Mouse (Mus musculus) WW6 (cell line): Measurements from ENCODE around the gene Gm2115.

Experiments used
- DNase-seq: peaks from one replicate; pipeline ENCODE4 v3.0.0-alpha.2; 2013; ENCODE audit warnings: low read depth, low spot score

The Gm2115 gene

GRCm38 (mm10) chr7:84528796-84529533, at the start of gene Gm2115:
Gene Gm2115 (plus strand): TSS chr7:84528954.
- peak; percentile 26 for DNase-seq

DNA sequence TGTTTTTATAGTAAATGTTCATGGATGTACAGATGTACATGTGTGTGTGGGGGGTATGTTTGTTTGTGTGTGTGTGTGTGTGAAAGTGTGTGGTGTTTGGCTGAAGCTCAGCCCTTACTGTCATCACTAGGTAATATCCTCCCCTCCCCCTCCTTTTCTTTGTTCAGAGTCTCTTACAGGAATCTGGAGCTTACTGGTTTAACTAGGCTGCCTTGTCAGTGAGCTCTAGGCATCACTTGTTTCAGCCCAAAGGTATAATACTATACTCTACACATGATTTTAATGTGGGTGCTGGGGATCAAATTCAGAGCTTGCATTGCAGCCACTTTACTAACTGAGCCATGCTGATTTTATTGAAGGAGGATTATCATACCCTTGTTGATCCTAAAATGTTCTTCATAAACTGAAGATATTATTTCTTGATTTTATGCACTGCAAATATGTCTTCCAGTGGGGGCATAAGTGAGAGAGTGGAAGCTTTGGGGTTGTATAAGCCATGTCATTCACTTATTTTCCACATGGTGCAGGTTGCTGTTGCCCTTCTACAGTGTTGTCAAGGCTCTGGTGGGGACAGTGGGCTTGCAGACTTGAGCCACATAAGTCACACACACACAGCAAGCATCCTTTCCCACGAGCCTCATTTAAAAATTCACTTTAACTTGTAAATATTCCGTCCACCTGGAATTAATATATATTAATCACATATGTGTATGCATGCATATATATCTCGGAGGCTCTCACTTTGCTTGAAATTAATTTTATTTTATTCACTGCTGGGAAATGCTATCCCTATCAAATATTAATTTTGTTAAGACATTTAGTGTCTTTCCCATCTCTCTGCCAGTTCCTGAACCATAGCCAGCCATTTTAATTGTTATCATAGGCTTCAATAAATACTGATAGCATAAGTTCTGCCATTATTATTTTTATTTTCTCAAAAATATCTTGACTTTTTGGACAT, 45.0 kb upstream of the Gm2115 start:
- DNase-seq = no peak

DNA sequence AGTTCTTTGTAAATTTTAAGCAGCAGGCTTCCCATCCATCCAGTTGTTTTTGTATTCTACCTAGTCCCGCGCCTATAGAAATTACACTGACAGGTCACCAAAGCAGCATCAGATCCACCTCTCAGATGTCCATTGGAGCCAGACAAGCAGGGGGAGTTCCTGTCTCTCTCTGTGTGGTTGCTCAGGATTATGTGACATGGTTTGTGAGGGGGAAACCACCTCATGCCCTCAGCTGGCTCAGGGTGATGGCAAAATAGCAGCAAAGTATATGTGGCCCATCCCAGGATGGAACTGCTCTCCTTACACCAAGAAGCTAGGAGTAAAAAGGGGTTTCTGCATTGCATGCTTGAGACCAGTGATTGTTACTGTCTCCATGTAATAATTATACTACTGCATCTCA, 42.3 kb upstream of the Gm2115 start:
- DNase-seq = no peak

DNA sequence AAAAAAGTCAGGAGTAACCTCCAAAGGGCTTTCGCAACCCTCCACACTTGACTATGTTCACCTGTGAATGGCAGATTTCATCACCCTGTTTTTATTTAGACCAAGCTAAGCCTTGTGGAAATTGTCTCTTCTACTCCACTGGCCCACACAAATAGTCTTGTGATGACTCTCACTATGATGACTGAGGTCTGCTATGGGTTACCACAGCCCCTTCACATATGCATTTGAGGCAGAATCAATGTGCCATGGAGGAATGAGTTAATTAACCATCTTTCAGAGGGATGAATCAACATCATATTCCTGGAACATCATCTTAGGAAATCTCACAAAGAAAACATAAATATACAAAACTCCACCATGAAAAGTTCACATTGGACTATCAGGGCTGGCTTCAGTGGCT, 25.6 kb upstream of the Gm2115 start:
- DNase-seq = no peak

GRCm38 (mm10) chr7:84518533-84519198, 10.1 kb upstream of the Gm2115 start:
- DNase-seq = no peak

- no peak for DNase-seq
Observed at GRCm38 (mm10) chr7:84521329-84521728, 7.4 kb upstream of the Gm2115 start.

DNA sequence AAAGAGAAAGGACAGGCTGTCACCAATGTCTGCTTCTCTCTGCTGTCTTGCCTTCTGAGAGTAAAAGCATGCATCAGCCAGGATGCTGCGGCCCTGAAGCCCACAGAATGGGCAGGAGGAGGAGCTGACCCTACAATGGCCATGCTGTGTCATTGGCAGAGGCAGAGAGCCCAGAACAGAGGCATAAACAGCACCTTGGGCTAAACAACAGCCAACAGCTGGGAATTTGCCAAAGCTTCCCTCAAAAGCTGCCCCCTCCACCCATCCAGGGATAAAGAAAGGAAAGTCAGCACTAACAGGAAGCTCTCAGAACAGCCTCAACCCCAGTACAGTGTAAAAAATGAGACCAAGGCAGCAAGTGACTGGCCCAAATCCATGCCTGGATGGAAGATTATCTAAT, 6.3 kb upstream of the Gm2115 start:
- DNase-seq = no peak

DNA sequence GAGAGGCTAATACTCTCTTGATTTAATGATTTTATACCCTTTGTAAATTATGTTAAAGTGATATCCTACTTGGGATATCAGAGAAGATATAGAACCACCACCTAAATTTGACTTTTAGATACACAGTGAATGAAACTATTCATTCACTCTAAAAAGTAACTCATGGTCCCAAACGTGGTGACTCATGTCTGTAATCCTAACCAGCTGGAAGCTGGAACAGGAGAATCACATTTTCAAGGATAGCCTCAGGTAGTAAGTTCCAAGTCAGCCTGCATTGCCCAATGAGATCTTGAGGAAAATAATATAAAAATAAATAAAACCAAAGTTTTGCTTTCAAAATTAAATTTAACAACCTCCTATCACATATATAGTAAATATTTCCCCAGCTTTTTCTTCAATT, 2.6 kb upstream of the Gm2115 start:
- DNase-seq = no peak

GRCm38 (mm10) chr7:84532795-84533194, 4.0 kb downstream of the Gm2115 start:
- no peak for DNase-seq

DNA sequence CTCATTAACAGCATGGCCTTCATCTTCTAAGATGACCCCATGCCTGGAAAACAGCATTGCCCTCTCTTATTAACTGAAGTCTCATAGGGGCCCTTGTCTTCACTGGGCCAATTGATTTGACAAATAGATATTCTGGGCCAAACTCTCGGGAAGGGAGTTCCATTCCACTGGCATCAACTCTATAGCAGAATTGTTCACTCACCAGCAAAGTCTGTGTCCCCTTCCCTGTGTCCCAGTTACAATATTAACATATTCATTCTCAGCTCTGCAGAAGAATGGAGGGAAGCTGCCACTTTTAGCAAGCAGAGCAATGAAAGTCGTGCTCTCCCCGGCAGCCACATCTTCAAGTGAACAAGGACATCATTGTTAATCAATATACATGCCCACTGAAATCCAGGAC, 5.9 kb downstream of the Gm2115 start:
- DNase-seq = no peak

DNA sequence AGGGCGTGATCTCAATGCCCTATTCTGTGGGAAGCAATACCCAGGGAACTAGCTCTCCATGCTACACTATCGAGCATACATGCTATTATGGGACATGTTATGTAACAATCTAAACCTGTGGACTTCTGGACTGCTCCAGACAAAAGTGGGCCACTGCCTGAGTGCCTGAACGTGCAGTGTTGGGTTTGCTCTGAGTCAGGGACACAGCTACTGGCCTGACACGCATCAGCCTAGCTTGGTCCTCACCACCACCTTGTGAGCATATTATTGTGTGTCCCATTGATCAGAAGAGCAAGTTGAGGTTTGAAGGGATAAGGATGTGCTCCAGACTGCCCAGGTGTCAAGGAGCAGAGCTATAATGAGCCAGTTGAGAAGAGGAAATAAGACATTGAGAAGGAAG, 16.2 kb downstream of the Gm2115 start:
- DNase-seq = no peak

DNA sequence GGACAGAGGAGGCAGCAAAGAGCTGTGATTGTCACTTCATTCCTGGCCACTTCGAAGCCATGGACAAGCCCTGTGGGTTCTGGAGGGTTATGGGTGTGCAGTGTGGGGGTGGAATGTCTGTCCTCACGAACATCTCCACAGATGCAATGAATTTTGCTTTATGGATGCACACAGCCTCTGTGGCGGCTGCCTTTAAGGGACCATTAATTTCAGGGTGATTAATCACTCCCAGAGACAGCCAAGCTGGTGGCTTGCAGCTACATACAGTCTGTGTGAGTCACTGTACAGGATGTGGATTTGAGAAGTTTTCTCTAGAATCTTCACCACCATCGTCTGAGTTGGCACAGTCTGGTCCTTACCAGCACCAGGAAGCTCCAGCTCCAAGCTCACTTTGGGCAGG, 17.9 kb downstream of the Gm2115 start:
- DNase-seq = no peak

GRCm38 (mm10) chr7:84551472-84551871, 22.7 kb downstream of the Gm2115 start:
- DNase-seq = no peak

DNA sequence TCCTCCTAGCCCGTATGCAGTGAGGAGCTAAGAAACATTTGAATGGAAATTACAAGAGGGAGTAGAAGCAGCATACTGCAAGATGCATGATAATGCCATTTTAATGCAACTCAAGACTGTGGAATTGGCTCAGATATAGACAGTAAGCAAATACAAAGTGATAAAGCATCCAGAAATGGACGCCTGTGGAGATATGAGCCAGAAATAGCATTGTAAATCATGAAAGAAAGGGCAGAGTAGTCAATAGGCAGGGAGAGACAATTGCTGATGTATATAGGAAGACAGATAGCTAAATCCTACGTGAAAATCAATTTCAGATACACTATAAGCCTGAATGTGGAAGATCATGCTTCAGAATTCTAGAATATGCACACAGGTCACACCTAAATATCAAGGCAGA, 26.5 kb downstream of the Gm2115 start:
- no peak for DNase-seq

GRCm38 (mm10) chr7:84557332-84557731, 28.6 kb downstream of the Gm2115 start:
- DNase-seq = no peak

DNA sequence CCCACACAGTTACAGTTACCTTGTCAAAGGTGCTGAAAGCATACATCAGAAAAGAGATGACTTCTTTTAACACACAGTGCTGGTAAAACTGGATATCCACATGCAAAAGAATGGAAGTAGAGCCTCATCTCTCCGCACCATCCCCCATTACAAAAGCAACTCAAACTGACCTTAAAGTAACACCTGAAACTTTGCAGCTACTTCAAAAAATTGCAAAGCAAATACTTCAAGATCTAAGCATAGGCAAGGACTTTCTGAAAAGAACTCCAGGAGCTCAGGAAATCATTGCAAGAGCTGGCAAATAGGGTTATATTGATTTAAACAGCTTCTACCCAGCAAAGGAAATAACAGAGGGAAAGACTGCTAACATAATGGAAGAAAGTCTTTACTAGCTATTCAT, 31.7 kb downstream of the Gm2115 start:
- no peak for DNase-seq

- DNase-seq = no peak
Observed at GRCm38 (mm10) chr7:84564236-84564635, 35.5 kb downstream of the Gm2115 start.

DNA sequence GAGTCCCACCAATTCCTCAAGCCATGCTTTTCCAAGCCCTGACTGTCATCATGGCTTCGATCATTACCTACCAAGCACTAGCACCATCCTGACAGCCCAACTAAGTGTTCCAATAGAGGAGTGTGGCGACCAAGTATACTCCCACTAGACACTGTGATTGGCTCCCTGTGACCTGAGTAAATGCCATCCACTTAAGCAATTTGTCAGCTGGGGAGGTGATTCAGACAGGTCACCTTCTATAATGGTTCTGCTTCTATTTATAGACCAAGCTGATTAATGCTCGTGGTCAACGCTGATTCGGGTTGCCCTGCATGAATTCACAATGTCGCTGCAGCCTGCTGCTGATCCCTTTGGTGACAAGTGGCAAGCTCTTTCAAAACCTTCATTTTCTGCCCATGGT, 37.4 kb downstream of the Gm2115 start:
- no peak for DNase-seq

DNA sequence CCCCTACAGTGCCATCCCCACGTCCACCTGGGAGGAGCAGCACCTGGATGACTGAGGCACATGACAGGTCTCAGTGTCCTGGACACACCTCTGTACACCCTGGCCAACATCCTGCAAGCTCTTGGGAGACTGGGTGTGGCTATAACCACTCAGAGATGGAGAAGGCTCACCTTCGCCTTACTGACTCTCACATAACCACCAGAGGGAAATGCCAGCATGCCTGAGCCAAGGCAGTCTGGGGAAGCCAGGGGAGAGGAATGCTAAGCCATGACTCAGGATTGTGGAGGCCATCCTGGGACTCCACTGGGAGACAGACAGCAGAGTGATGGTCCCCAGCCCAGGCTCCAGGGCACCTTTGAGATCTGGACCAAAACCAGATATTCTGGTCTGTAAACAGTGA, 48.3 kb downstream of the Gm2115 start:
- no peak for DNase-seq

DNA sequence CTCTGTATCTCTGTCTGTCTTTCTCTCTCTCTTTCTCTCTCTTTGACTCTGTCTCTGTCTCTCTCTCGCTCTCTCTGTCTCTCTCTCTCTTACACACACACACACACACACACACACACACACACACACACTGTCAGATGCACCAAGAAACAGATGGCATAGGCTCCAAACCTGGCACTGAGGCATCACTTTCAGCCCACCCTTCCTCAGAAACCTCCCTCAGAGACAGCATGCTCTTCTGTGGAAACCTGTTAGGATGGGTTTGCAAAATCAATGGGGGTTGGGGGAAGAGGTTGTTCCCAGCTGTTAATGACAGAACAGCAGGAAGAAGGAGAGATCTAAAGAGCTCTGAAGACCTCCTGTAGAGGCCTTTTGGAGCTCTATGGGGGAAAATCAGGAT, 50.1 kb downstream of the Gm2115 start:
- DNase-seq = peak; percentile 9

GRCm38 (mm10) chr7:84579769-84580168, 51.0 kb downstream of the Gm2115 start:
- DNase-seq = no peak

DNA sequence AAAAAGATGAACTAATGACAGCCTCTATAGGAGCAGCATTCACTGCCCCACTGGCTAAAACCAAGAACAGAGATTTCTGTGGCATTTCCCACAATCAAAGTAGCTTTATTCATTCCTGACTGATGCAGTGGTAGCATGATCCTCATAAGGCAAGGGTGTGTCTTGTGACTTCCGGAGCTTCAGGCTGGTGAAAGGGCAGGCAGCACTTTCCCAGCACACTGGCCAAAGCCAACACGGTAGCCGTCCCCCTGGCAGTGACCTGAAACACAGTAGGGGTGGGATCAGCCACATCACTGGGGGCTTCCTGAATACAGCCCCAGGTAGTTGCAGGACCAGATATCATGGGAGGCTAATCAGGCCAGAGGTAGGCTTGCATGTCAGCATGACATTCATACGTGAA, 56.3 kb downstream of the Gm2115 start:
- no peak for DNase-seq
